Mouse (Mus musculus) neural tube, embryonic 14.5 days (tissue): ENCODE results near the gene Galnt15. TPM values are rescaled to one million over a fixed set of nuclear protein-coding genes. Genes with fewer than 3 reads are reported as not detected.
A peak's percentile ranks its signal among the peaks of the same experiment; 100 is the strongest.

Experiments used
- ATAC-seq: fragments of 200-750 bp; cut with Nextera tagmentation; 2 replicates; pipeline ENCODE4 v1.8.0; 2017; ENCODE audit warnings: low read depth, mild to moderate bottlenecking, moderate TSS enrichment, moderate library complexity
- H3K27ac ChIP-seq: fragments of 300-500 bp; sonication (generic); 2 replicates; pipeline ENCODE4 v1.5.1; 2014; ENCODE audit warnings: low read depth, mild to moderate bottlenecking, control low read depth, low read length, moderate library complexity, mixed read lengths
- H3K27me3 ChIP-seq: fragments of 300-500 bp; sonication (generic); 2 replicates; pipeline ENCODE4 v1.6.1; 2014; ENCODE audit warnings: low read length; ENCODE audit not compliant: control insufficient read depth, insufficient read depth
- H3K36me3 ChIP-seq: fragments of 300-500 bp; sonication (generic); 2 replicates; pipeline ENCODE4 v1.6.1; 2014; ENCODE audit warnings: low read length, mixed read lengths; ENCODE audit not compliant: control insufficient read depth, insufficient read depth
- H3K4me1 ChIP-seq: fragments of 300-500 bp; sonication (generic); 2 replicates; pipeline ENCODE4 v1.6.1; 2014; ENCODE audit warnings: low read length; ENCODE audit not compliant: control insufficient read depth, insufficient read depth
- H3K4me2 ChIP-seq: fragments of 300-500 bp; sonication (generic); 2 replicates; pipeline ENCODE4 v1.6.1; 2014; ENCODE audit warnings: mild to moderate bottlenecking, low read depth, low read length, control low read depth
- H3K4me3 ChIP-seq: fragments of 300-500 bp; sonication (generic); 2 replicates; pipeline ENCODE4 v1.5.1; 2014; ENCODE audit warnings: low read depth, low read length, control low read depth, mixed read lengths
- H3K9ac ChIP-seq: fragments of 300-500 bp; sonication (generic); replicated peaks from 2 replicates; pipeline ENCODE4 v1.6.1; 2014; ENCODE audit warnings: low read depth, mild to moderate bottlenecking, control low read depth, low read length, mixed read lengths
- H3K9me3 ChIP-seq: fragments of 300-500 bp; sonication (generic); 2 replicates; pipeline ENCODE4 v1.6.1; 2016; ENCODE audit warnings: low read length; ENCODE audit not compliant: control insufficient read depth
- WGBS: fragments of 180-500 bp; shearing (Covaris S2); extraction: QIAGEN DNeasy Blood & Tissue Kit; methylation state at CpG from one replicate; pipeline ENCODE4 v1.1.7; 2014; 5-methylcytosine and 5-hydroxymethylcytosine counted together
- polyA plus RNA-seq: library from polyadenylated mRNA; unstranded; fragments of >200 nt; fragmentation: Nextera tagmentation; extraction: Ambion mirVana; gene quantifications from 2 replicates; pipeline ENCODE4 v1.2.1, GENCODE M21; 2014

Gene Galnt15
- polyA plus RNA-seq, 1 experiment from 2014 or later, result 0.29 TPM

GRCm38 (mm10) chr14:32027218-32027617 lies 1.6 kb upstream of the Galnt15 start:
- no peaks in the 10 kb centered on the region for H3K36me3 ChIP-seq
- WGBS, result 40% methylated on average over 7 of the region's 7 CpGs
- 0 out of 2 replicates have a peak, but pooled peaks cover 3% of the 10 kb centered on the region for H3K4me1 ChIP-seq
- H3K4me2 ChIP-seq, result no peak overlapping the region
- H3K4me3 ChIP-seq, result no peak overlapping the region
- no peaks in the 10 kb centered on the region for H3K27me3 ChIP-seq
- H3K9me3 ChIP-seq, result no peaks in the 10 kb centered on the region
- no peak overlapping the region for H3K9ac ChIP-seq
- no peak for ATAC-seq
- no peak overlapping the region for H3K27ac ChIP-seq

GRCm38 (mm10) chr14:32029411-32029992 lies 713 bp downstream of the Galnt15 start:
- H3K4me2 ChIP-seq, result no peak overlapping the region
- no peaks in the 10 kb centered on the region for H3K9me3 ChIP-seq
- WGBS, result 76% methylated on average over 14 of the region's 14 CpGs
- H3K27ac ChIP-seq, result no peak overlapping the region
- no peaks in the 10 kb centered on the region for H3K36me3 ChIP-seq
- no peak overlapping the region for H3K9ac ChIP-seq
- H3K27me3 ChIP-seq, result no peaks in the 10 kb centered on the region
- no peak overlapping the region for H3K4me3 ChIP-seq
- no peak for ATAC-seq
- H3K4me1 ChIP-seq, result 0 out of 2 replicates have a peak, but pooled peaks cover 3% of the 10 kb centered on the region

GRCm38 (mm10) chr14:32030073-32030472 lies 1.3 kb downstream of the Galnt15 start:
- 72% methylated on average over 5 of the region's 5 CpGs for WGBS
- 0 out of 2 replicates have a peak, but pooled peaks cover 3% of the 10 kb centered on the region for H3K4me1 ChIP-seq
- no peak for ATAC-seq
- H3K27me3 ChIP-seq, result no peaks in the 10 kb centered on the region
- no peaks in the 10 kb centered on the region for H3K36me3 ChIP-seq
- H3K9me3 ChIP-seq, result no peaks in the 10 kb centered on the region
- H3K9ac ChIP-seq, result no peak overlapping the region
- no peak overlapping the region for H3K4me3 ChIP-seq
- no peak overlapping the region for H3K4me2 ChIP-seq
- no peak overlapping the region for H3K27ac ChIP-seq

GRCm38 (mm10) chr14:32032522-32032921 lies 3.7 kb downstream of the Galnt15 start:
- Histone ChIP-seq H3K4me2 (no peak overlapping the region), H3K36me3 (no peaks in the 10 kb centered on the region), H3K9me3 (no peaks in the 10 kb centered on the region), H3K9ac (no peak overlapping the region), H3K4me1 (0 out of 2 replicates have a peak, but pooled peaks cover 3% of the 10 kb centered on the region), H3K4me3 (no peak overlapping the region), H3K27me3 (no peaks in the 10 kb centered on the region), H3K27ac (no peak overlapping the region)
- 7% methylated on average over 4 of the region's 4 CpGs for WGBS
- peak; percentile 71; the same call in 1 of the 2 replicates for ATAC-seq

- Histone ChIP-seq H3K27me3 (no peaks in the 10 kb centered on the region), H3K27ac (no peak overlapping the region), H3K36me3 (no peaks in the 10 kb centered on the region), H3K9ac (no peak overlapping the region), H3K4me2 (no peak overlapping the region), H3K4me1 (no peaks in the 10 kb centered on the region), H3K9me3 (no peaks in the 10 kb centered on the region), H3K4me3 (no peak overlapping the region)
- ATAC-seq, result no peak
- 79% methylated on average over 5 of the region's 5 CpGs for WGBS
Observed at GRCm38 (mm10) chr14:32036482-32036881, 7.7 kb downstream of the Galnt15 start.

GRCm38 (mm10) chr14:32037661-32038252 lies 9.0 kb downstream of the Galnt15 start:
- Histone ChIP-seq H3K36me3 (no peaks in the 10 kb centered on the region), H3K9ac (no peak overlapping the region), H3K4me2 (no peak overlapping the region), H3K9me3 (no peaks in the 10 kb centered on the region), H3K27ac (no peak overlapping the region), H3K27me3 (no peaks in the 10 kb centered on the region), H3K4me1 (no peaks in the 10 kb centered on the region), H3K4me3 (no peak overlapping the region)
- 87% methylated on average over 8 of the region's 8 CpGs for WGBS
- ATAC-seq, result no peak

GRCm38 (mm10) chr14:32042108-32042507 lies 13.3 kb downstream of the Galnt15 start:
- WGBS, result 58% methylated on average over 5 of the region's 5 CpGs
- Histone ChIP-seq H3K27me3 (no peaks in the 10 kb centered on the region), H3K36me3 (no peaks in the 10 kb centered on the region), H3K4me2 (no peak overlapping the region), H3K4me1 (no peaks in the 10 kb centered on the region), H3K4me3 (no peak overlapping the region), H3K9ac (no peak overlapping the region), H3K9me3 (no peaks in the 10 kb centered on the region), H3K27ac (no peak overlapping the region)
- ATAC-seq, result no peak

- H3K36me3 ChIP-seq, result no peaks in the 10 kb centered on the region
- H3K9me3 ChIP-seq, result no peaks in the 10 kb centered on the region
- H3K27ac ChIP-seq, result no peak overlapping the region
- ATAC-seq, result no peak
- H3K4me3 ChIP-seq, result no peak overlapping the region
- 76% methylated on average over 8 of the region's 8 CpGs for WGBS
- no peaks in the 10 kb centered on the region for H3K4me1 ChIP-seq
- no peaks in the 10 kb centered on the region for H3K27me3 ChIP-seq
- H3K9ac ChIP-seq, result no peak overlapping the region
- H3K4me2 ChIP-seq, result no peak overlapping the region
Observed at GRCm38 (mm10) chr14:32046357-32046756, 17.6 kb downstream of the Galnt15 start.

GRCm38 (mm10) chr14:32050171-32050570 lies 21.4 kb downstream of the Galnt15 start:
- ATAC-seq, result no peak
- Histone ChIP-seq H3K4me1 (no peaks in the 10 kb centered on the region), H3K4me3 (no peak overlapping the region), H3K9ac (no peak overlapping the region), H3K27me3 (no peaks in the 10 kb centered on the region), H3K36me3 (no peaks in the 10 kb centered on the region), H3K27ac (no peak overlapping the region), H3K9me3 (no peaks in the 10 kb centered on the region), H3K4me2 (no peak overlapping the region)
- WGBS, result 89% methylated on average over 6 of the region's 6 CpGs
